Mouse (Mus musculus): Measurements from ENCODE around the gene Cdk19.

DNA sequence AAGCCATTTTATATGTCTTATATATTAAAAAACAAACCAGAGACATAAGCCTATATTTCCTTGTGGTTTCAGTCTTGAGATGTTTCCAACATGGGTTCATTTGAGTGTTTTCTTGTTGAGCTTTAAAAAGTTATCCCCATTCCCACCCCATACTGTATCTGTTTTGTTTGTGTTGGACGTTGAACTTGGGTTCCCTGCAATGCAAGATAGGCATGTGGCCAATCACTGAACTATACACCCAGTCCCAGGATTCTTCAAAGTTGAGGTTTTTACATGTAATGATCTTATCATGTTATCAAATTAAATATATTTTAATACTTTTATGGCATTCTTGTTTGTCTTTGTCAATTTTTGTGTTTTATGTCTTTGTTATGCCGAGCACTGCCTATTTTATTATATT, 60.0 kb downstream of the Cdk19 start:
- TF ChIP-seq CTCF (IDR thresholded peaks at IDR 0.05; ENCODE audit: extremely low read depth, insufficient read depth, insufficient read length, insufficient replicate concordance) (no peak), POLR2A (IDR thresholded peaks at IDR 0.05; ENCODE audit: low read depth, low read length) (no peak)

Data from spleen, adult 2 months (tissue).